Mouse (Mus musculus) lung, adult 2 months (tissue): ENCODE results near the gene Iqschfp.

Experiments used
- CTCF ChIP-seq: fragments of 200-500 bp; IDR thresholded peaks from 2 replicates; pipeline ENCODE4 v1.5.1; 2011; ENCODE audit warnings: mild to moderate bottlenecking, low read length, control low read depth; ENCODE audit not compliant: insufficient read depth
- POLR2A ChIP-seq: fragments of 200-500 bp; IDR thresholded peaks from 2 replicates; pipeline ENCODE4 v1.6.1; 2011; ENCODE audit warnings: low read depth, mild to moderate bottlenecking, control low read depth, low read length, borderline replicate concordance; ENCODE audit errors: extremely low read depth

- no peak for TF ChIP-seq POLR2A
- TF ChIP-seq CTCF: no peak
These were observed 745.9 kb downstream of the Iqschfp start for GRCm38 (mm10) chr3:68637960-68638359.
